Comparison of ENCODE assay signal across 8 mouse cellular contexts in the genomic region with DNA sequence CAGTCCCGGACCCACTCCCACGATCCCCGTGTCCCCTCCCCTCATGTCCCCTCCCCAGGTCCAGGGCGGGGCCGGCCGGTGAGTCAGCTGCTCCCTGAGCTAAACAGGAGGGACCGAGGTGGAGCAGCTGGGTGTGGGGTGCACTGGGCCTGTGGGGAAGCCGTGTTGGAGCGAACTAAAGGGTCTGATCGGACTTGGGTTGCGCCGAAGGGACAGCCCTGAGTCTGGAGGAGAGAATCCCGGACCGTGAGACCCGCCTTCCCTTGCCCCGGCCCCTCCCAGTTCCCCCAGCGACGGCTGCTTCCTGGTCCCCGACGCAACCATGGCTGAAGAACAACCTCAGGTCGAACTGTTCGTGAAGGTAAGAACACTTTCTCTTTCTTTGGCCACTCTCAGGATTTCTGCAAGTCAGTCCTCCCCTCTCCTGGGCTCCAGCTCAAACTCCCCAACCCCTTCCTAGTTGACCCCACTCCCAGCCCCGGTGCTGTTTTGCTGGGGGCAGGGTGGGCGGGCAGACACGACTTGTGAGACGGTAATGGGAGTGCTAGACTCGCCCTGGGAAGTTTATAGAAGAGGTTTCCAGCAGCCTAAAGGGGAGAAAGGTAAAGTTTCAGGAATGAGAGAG. TPM values are rescaled to one million over a fixed set of nuclear protein-coding genes. Genes with fewer than 3 reads are reported as not detected.
DNase-seq lines count a peak whose midpoint lies in the region; ATAC-seq and TF ChIP-seq lines count a peak whose summit lies in the region.

No protein-coding gene starts in this region.

- H3K36me3 ChIP-seq in intestine, embryonic 14.5 days (ENCODE audit: control insufficient read depth, insufficient read depth, low read length) = peaks cover 31% of the 10 kb centered on the region
- peaks cover 29% of the 10 kb centered on the region for H3K36me3 ChIP-seq in liver, postnatal 0 days (replicated peaks; ENCODE audit: insufficient read depth, low read length)
- peaks cover 13% of the 10 kb centered on the region for H3K36me3 ChIP-seq in neural tube, embryonic 13.5 days

- peak overlapping the region; percentile 81 for H3K4me3 ChIP-seq in cerebellum, adult 2 months (replicated peaks; ENCODE audit: insufficient read depth, low read depth, low read length)
- peak overlapping the region; percentile 71 for H3K4me3 ChIP-seq in intestine, embryonic 14.5 days (ENCODE audit: low read depth, low read length)
- H3K4me3 ChIP-seq in liver, postnatal 0 days (ENCODE audit: low read depth, low read length) = peak overlapping the region; percentile 68
- H3K4me3 ChIP-seq in neural tube, embryonic 13.5 days = peak overlapping the region; percentile 45

- TF ChIP-seq POLR2A in cerebellum, adult 2 months (IDR thresholded peaks at IDR 0.05; ENCODE audit: borderline replicate concordance, insufficient read depth, low read length) = peak; percentile 30; the same call in 1 of the 2 replicates

- peak overlapping the region; percentile 12; the same call in 1 of the 2 replicates for H3K27ac ChIP-seq in cerebellum, adult 2 months (ENCODE audit: insufficient read depth, low read length)
- peak overlapping the region; percentile 96 for H3K27ac ChIP-seq in intestine, embryonic 14.5 days (ENCODE audit: low read depth)
- H3K27ac ChIP-seq in liver, postnatal 0 days (ENCODE audit: low read depth) = peak overlapping the region; percentile 98
- H3K27ac ChIP-seq in neural tube, embryonic 13.5 days (replicated peaks) = peak overlapping the region; percentile 95

- no peak for ATAC-seq in cerebellum, adult (ENCODE audit: insufficient number of reproducible peaks, low FRiP score, low TSS enrichment)
- ATAC-seq in intestine, embryonic 14.5 days (replicated peaks; ENCODE audit: low FRiP score, low TSS enrichment, low read depth) = peak; percentile 16
- ATAC-seq in liver, postnatal 0 days = peak; percentile 2
- ATAC-seq in neural tube, embryonic 13.5 days (ENCODE audit: low read depth) = peak; percentile 15; the same call in 1 of the 2 replicates

- peaks cover 12% of the 10 kb centered on the region for H3K4me1 ChIP-seq in cerebellum, adult 2 months (ENCODE audit: control insufficient read depth, insufficient read depth, low read length)
- peaks cover 45% of the 10 kb centered on the region for H3K4me1 ChIP-seq in intestine, embryonic 14.5 days (replicated peaks; ENCODE audit: control insufficient read depth, insufficient read depth, low read length)
- H3K4me1 ChIP-seq in liver, postnatal 0 days (ENCODE audit: insufficient read depth) = peaks cover 49% of the 10 kb centered on the region
- H3K4me1 ChIP-seq in neural tube, embryonic 13.5 days (replicated peaks) = peaks cover 58% of the 10 kb centered on the region

- peak overlapping the region; percentile 60 for H3K9ac ChIP-seq in intestine, embryonic 14.5 days (ENCODE audit: low read length)
- peak overlapping the region; percentile 87 for H3K9ac ChIP-seq in liver, postnatal 0 days (replicated peaks)
- peak overlapping the region; percentile 78 for H3K9ac ChIP-seq in neural tube, embryonic 13.5 days

- H3K9me3 ChIP-seq in intestine, embryonic 14.5 days (ENCODE audit: control insufficient read depth, low read length) = no peaks in the 10 kb centered on the region
- H3K9me3 ChIP-seq in liver, postnatal 0 days (ENCODE audit: low read length) = no peaks in the 10 kb centered on the region
- H3K9me3 ChIP-seq in neural tube, embryonic 13.5 days = no peaks in the 10 kb centered on the region

- peak overlapping the region; percentile 98 for H3K4me2 ChIP-seq in intestine, embryonic 14.5 days (ENCODE audit: low read length)
- peak overlapping the region; percentile 99 for H3K4me2 ChIP-seq in liver, postnatal 0 days (ENCODE audit: low read depth, low read length)
- H3K4me2 ChIP-seq in neural tube, embryonic 13.5 days = peak overlapping the region; percentile 64

- no peak for TF ChIP-seq CTCF in cerebellum, adult 2 months (IDR thresholded peaks at IDR 0.05; ENCODE audit: borderline replicate concordance, insufficient read depth, low read depth, low read length)
- TF ChIP-seq CTCF in liver, postnatal 0 days (IDR thresholded peaks at IDR 0.05; ENCODE audit: low read depth) = no peak

- H3K27me3 ChIP-seq in cerebellum, adult 2 months (ENCODE audit: control insufficient read depth, insufficient read depth, low read length) = no peaks in the 10 kb centered on the region
- H3K27me3 ChIP-seq in intestine, embryonic 14.5 days (replicated peaks; ENCODE audit: control insufficient read depth, insufficient read depth, low read length) = no peaks in the 10 kb centered on the region
- no peaks in the 10 kb centered on the region for H3K27me3 ChIP-seq in liver, postnatal 0 days (ENCODE audit: insufficient read depth, low read length)
- H3K27me3 ChIP-seq in neural tube, embryonic 13.5 days = no peaks in the 10 kb centered on the region

- 7% methylated on average over 27 of the region's 27 CpGs for WGBS in cerebellum, adult 2 months
- under 1% methylated on average over 26 of the region's 27 CpGs for WGBS in intestine, embryonic 14.5 days
- 1% methylated on average over 27 of the region's 27 CpGs for WGBS in liver, postnatal 0 days (ENCODE audit: insufficient replicate concordance)
- WGBS in neural tube, embryonic 13.5 days = 1% methylated on average over 27 of the region's 27 CpGs

- peak in 1 of 2 experiments; percentile 60 for DNase-seq in cerebellum, adult 2 months
- peak; percentile 66 to 75 for DNase-seq in cerebellum, postnatal 10 days
- DNase-seq in gastrocnemius, postnatal 25 days = peak; percentile 80
- peak; percentile 89 for DNase-seq in intestine, embryonic 14.5 days (ENCODE audit: low spot score)
- peak; percentile 85 for DNase-seq in liver, postnatal 0 days
- peak; percentile 86 for DNase-seq in thymus, postnatal 14 days

- TF ChIP-seq EP300 in liver, postnatal 0 days (IDR thresholded peaks at IDR 0.05; ENCODE audit: low read depth) = no peak

RNA-seq across cellular contexts. Expression of a gene that starts 0.5 kb away (rescaled TPM):
- polyA plus RNA-seq in cerebellum, adult 2 months (2012; rRNA removed) = 41.2 and 42.9 TPM in 2 replicates
- 10 to 100 TPM; 12.4 to 18.6 TPM for total RNA-seq in gastrocnemius, postnatal 25 days (2021)
- 113 and 141 TPM in 2 replicates for polyA plus RNA-seq in intestine, embryonic 14.5 days (2014; fragmentation: Nextera tagmentation; extraction: Ambion mirVana)
- polyA plus RNA-seq in liver, postnatal 0 days (2015; fragmentation: Nextera tagmentation; extraction: Ambion mirVana) = 98.6 and 102 TPM in 2 replicates
- 132 and 145 TPM in 2 replicates for polyA plus RNA-seq in neural tube, embryonic 13.5 days (2015; fragmentation: Nextera tagmentation; extraction: Ambion mirVana)

RNA-seq across cellular contexts. Expression of a gene that starts 3.7 kb away (rescaled TPM):
- polyA plus RNA-seq in cerebellum, adult 2 months (2012; rRNA removed) = 4.3 and 5.5 TPM in 2 replicates
- under 1 TPM; 0.67 to 0.72 TPM for total RNA-seq in gastrocnemius, postnatal 25 days (2021)
- polyA plus RNA-seq in intestine, embryonic 14.5 days (2014; fragmentation: Nextera tagmentation; extraction: Ambion mirVana) = 3.6 and 3.9 TPM in 2 replicates
- polyA plus RNA-seq in liver, postnatal 0 days (2015; fragmentation: Nextera tagmentation; extraction: Ambion mirVana) = 3.8 and 4.2 TPM in 2 replicates
- polyA plus RNA-seq in neural tube, embryonic 13.5 days (2015; fragmentation: Nextera tagmentation; extraction: Ambion mirVana) = 2.8 and 3.1 TPM in 2 replicates

RNA-seq across cellular contexts. Expression of a gene that starts 8.6 kb away (rescaled TPM):
- polyA plus RNA-seq in cerebellum, adult 2 months (2012; rRNA removed) = 59.5 and 63.3 TPM in 2 replicates
- total RNA-seq in gastrocnemius, postnatal 25 days (2021) = 10 to 100 TPM; 11.1 to 13.3 TPM
- 278 and 333 TPM in 2 replicates for polyA plus RNA-seq in intestine, embryonic 14.5 days (2014; fragmentation: Nextera tagmentation; extraction: Ambion mirVana)
- 15.8 and 17.2 TPM in 2 replicates for polyA plus RNA-seq in liver, postnatal 0 days (2015; fragmentation: Nextera tagmentation; extraction: Ambion mirVana)
- 417 and 431 TPM in 2 replicates for polyA plus RNA-seq in neural tube, embryonic 13.5 days (2015; fragmentation: Nextera tagmentation; extraction: Ambion mirVana)

RNA-seq across cellular contexts. Expression of a gene that starts 14.9 kb away (rescaled TPM):
- polyA plus RNA-seq in cerebellum, adult 2 months (2012; rRNA removed) = 0.11 and 0.15 TPM in 2 replicates
- total RNA-seq in gastrocnemius, postnatal 25 days (2021) = not detected
- polyA plus RNA-seq in intestine, embryonic 14.5 days (2014; fragmentation: Nextera tagmentation; extraction: Ambion mirVana) = not detected in 2 replicates
- polyA plus RNA-seq in liver, postnatal 0 days (2015; fragmentation: Nextera tagmentation; extraction: Ambion mirVana) = 0.32 and 0.49 TPM in 2 replicates
- polyA plus RNA-seq in neural tube, embryonic 13.5 days (2015; fragmentation: Nextera tagmentation; extraction: Ambion mirVana) = 0.54 TPM in 1 of 2 replicates, not detected in the other

RNA-seq across cellular contexts. Expression of a gene that starts 15.7 kb away (rescaled TPM):
- 0.25 and 0.43 TPM in 2 replicates for polyA plus RNA-seq in cerebellum, adult 2 months (2012; rRNA removed)
- not detected for total RNA-seq in gastrocnemius, postnatal 25 days (2021)
- 0.55 and 0.81 TPM in 2 replicates for polyA plus RNA-seq in intestine, embryonic 14.5 days (2014; fragmentation: Nextera tagmentation; extraction: Ambion mirVana)
- polyA plus RNA-seq in liver, postnatal 0 days (2015; fragmentation: Nextera tagmentation; extraction: Ambion mirVana) = 6.5 and 7.1 TPM in 2 replicates
- polyA plus RNA-seq in neural tube, embryonic 13.5 days (2015; fragmentation: Nextera tagmentation; extraction: Ambion mirVana) = 0.28 and 0.38 TPM in 2 replicates

Comparison
In these comparisons a context has a peak if more than half of its experiments do, and no peak if none do; other contexts are left out.
1. H3K27ac ChIP-seq: peak in every context shown above with its lines; median percentile 98 in liver, postnatal 0 days; 96 in intestine, embryonic 14.5 days; 95 in neural tube, embryonic 13.5 days; 12 in cerebellum, adult 2 months.